Mouse (Mus musculus) WW6 (cell line): ENCODE results near the gene Gbx2.

Experiments
- DNase-seq: peaks from one replicate; pipeline ENCODE4 v3.0.0-alpha.2; 2013; ENCODE audit warnings: low read depth, low spot score

Gbx2 gene

DNA sequence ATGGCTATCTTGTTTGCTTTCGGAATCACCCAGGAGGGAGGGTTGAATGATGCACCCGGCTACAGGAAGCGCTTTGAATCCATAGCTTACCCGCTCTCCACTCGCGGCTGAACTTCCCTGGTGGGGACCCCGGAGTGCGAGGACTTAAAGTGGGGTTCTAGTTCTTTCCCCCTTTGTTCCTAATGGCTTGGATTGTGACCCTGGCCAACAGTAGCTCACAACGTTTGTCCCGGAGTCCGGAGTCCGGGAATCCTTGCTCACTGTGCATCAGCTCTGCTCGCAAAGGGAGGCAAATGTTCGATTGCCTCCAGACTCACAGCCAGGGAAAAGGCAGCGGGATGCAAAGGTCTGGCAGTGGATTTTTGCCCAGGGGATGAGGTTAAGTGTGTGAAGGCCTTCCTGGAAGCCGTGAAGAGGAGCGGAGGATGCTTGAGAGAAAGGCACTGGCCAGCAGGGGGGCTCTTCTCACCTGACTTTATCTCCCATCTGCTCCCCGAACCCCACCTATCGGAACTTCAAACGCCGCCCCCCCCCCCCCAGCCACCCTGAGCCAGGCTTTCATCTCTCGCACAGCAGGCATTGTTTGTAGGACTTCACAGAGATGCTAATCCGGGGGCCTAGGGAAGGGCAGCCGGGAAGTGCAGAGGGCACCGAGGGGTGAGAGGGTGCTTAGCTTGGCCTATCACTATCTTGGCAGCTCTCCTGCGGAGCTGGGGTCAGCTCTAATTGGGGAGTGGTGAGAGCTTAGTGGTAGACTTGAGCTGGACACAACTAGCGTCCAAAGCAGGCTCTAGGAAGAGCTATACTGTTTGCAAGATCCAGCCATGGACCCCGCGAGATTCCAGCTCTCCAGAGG, 4.7 kb upstream of the Gbx2 start:
- no peak for DNase-seq

DNA sequence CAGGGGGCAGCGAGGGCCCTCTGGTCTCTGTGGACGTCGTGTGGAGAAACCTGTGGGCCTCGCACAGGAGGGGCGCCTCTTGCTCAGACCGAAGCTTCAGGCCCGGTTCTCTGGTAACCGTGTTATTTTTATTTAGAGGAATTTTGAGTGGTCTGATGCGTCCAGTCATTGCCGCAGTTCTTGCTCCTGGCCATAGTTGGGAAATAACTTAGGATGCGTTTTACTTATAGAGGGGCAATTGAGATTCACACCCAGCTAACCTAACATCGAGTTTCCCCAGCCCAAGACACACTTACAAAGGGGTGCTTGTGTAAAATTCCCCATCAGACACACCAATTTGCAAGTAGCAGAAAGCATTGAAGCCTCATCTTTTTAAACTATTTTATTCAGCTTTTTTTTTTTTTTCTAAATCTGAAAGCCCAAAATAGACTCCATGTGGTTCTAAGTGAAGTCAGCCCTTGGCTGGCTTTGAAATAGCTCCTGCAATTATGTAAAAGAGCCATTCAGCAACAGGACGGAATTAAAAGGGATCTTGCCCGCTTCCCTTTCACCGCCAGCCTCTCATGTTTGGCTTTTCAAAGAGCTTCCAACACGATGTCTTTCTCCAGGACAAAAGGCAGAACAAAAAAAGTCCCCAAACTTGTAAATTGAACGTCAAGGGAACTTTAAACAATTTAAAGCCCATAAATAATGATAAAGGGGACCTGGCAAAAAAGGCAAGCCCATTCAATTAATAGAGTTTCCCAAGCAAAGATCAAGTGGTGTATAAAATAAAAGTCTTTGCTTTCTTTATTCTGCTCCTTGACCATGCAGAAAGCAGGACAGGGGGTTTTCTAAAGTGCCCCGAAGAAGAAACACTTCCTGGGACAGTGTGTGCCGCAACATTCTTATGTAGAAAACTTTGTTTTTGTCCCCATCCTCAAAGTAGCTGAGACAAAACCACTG, 3.6 kb upstream of the Gbx2 start:
- no peak for DNase-seq

DNA sequence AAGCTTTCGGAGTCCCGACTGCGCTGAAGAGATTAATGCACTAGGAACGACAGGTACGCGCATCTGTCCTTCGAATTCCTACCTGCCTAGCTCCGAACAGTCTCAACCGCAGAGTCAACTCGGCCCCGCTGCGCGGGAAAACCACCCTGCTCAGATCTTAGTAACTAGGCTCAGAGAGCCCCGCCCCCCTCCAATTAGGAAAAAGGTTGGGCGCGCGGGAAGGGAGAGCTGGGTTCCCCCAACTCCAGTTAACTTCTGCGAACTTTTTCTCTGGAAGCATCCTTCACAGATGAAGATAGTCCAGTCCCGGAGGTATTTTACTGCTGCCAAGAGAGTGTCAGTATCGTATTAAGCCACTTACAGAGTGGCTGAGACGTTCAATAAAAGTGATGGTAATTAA, 2.8 kb upstream of the Gbx2 start:
- no peak for DNase-seq

DNA sequence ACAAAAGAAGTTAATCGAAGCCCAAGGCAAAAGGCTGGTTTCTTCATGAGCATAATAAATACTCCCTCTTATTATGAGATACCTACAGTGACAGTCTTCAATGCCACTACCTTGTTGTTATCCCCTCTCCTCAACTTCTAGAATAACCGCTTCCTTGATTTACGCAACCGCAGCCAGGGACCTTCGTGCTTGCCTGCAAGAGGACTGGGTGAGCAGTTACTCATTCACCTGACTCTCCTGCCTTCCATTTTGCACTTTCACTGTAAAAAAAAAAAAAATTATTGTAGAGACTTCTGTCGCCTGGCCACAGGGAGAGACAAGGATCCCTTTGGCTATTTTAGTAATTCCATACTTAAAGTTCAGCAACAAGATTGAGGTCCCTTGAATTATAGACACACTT, 2.0 kb upstream of the Gbx2 start:
- DNase-seq: no peak

DNA sequence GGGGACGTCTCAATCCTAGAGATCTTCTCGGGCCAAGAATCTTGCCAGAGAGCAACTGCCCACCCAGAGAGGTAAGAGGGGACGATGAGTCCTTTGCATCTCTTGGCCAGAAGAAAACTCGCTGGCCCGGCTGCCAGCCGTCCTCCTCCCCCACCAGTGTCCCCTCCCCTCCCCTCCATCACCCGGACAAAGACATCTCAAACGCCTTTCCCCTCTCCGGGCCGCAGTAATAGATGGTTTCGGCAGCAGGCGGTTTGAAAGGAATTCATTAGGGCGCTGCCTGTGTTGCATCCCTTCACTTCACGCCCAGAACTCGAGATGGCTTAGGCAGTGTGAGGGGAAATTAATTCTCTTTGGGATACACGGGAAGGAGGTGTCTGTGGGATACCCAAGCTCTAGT, 1.6 kb upstream of the Gbx2 start:
- DNase-seq: no peak

DNA sequence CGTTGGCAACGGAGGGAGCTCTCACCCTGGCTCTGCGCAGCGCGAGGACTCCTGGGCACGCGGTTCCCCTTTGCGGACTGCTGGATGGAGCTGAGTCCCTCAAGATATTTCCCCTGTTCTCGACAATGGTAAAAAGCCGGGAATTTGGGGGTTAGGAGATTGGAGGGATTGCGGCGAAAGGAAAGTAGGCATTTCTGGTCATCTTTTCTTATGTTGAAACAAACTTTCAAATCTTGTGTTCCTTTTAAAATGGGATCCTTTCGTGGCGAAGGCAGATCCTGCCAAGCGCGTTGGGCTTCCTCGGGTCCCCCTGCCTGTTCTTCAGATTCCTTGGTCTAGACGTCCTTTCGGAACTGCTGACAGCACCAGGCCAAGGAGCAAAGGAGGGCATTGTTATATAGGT, 1.0 kb upstream of the Gbx2 start:
- no peak for DNase-seq

DNA sequence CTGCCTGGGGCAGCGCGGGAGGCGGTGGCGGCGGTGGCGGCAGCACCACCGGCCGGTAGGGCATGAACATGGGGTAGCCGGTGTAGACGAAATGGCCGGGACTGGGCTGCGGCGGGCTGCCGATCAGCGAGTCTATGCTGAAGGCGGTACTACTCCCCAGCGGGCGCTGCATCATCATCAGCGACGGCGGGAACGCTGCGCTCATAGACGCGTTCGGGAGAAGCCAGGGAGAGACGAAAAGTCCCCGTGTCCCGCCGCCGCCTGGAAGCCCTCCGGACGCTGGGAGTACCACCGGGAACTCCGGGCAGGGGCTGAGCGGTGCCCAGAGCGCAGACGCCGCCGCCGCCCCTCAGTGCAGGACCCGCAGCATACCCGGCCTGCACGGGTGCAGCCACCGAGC, 428 bp downstream of the Gbx2 start:
- no peak for DNase-seq

DNA sequence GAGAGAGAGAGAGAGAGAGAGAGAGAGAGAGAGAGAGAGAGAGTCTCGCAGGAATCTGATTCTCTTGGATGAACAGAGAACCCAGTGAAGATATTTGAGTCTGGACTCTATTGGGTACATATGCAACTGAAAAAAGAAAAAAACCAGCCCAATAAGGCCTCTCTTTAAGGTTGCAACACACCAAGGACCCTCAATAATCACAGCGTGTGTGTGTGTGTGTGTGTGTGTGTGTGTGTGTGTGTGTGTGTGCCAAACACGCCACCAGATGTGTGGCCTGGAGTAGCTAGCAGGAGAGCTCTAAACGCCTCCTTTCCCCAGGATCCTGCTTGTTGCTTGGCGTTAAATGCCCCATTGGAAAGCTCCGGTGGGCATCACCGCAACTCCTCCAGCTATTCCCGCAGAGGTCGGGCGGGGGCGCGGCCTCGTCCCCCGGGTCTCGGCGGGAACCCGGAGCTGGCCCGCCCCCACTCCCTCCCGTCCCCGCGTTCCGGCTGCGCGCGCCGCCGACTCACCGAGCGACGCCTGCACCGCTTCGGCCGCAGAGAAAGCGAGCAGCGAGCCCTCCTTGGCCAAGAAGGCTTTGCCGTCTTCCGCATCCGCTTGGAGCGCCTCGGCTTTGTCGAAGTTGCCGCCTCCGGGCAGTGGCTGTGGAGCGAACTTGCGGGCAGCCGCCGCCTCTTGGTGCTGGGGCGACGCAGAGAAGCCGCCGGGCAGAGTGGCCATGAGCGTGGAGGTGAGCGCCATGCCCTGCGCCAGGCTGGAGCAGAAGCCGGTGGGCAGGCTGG, 1.1 kb downstream of the Gbx2 start:
- DNase-seq: no peak

DNA sequence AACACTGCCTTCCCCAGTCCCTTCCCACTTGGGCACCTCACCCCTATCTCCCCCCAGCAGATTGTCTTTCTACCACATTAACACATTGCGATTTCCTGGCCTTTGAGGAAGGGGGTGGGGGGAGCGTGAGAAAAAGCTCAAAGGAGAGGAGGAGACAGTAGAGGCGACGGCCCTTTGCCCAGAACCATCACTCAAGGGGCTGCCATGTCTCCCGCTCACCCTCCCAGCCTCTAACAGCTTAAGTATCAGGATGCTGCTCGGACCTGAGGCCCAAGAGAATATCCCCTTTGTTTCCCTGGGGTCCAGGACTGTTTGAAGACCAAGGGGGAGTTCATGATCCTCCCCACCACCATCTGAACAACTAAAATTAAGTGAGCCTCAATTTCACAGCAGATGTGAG, 1.8 kb downstream of the Gbx2 start:
- no peak for DNase-seq

DNA sequence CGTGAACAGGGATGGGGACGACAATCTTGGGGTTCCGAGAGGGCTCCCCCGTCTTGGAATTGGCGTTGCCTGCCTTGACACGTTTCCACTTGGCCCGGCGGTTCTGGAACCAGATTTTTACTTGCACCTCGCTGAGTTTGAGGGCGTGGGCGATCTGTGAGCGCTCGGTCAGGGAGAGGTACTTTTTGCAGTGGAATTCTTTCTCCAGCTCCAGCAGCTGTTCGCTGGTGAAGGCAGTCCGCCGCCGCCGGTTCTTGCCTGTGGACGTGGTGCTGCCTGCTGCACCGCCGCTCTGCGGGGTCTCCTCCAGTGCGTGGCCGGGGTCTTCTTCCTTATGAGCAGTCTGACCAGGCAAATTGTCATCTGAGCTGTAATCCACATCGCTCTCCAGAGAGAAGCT, 2.3 kb downstream of the Gbx2 start:
- DNase-seq: no peak

DNA sequence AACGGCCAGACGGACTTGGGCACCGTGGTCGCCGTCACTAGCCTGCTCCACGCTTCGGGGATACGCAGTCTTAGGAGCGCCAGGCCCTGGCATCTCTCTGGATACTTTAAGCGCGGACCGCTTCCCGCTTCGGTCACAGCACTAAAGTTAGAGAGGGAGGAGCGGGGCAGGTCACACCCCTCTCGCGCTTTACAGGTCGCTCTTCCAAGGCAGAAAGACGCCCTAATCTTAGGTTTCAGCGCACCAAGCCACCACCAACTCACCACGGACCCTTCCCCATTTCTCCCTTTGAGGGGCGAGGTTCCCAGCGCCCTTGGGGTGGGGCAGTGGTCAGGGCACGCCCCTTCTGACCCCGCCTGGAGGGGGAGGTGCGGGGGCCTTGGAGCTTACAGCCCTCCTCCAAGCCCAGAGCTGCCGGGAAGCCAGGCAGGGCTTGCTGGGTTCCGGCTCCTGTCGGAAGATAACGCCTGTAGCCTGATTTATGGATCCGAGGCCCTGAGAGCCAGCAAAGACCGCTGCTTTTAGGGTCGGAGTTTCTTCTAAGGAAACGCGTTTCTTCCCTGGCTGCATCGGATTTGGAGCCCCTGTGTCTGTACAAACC, 3.8 kb downstream of the Gbx2 start:
- DNase-seq: no peak

DNA sequence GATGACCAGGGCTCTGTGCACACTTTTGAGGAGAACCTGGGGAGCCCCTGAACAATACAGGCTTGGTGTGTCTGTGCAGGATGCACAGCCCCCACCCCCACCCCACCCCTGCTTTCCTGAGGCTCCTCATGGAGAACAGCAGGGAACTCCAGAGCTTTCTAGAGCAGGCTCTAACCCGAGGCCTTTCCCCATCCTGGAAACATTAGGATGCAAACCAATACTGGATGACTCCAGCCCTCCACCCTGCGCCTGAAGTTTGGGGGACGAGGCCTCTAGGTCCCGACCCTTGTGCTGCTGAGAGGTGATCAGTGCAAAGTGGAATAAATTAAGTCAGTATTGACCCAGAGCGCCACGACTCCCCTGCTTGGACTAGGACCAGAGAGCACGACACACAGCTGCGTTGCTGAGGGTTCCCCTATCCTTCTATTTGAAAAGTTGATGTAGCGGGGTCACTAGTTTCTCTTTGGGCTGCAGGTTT, 4.4 kb downstream of the Gbx2 start:
- no peak for DNase-seq

DNA sequence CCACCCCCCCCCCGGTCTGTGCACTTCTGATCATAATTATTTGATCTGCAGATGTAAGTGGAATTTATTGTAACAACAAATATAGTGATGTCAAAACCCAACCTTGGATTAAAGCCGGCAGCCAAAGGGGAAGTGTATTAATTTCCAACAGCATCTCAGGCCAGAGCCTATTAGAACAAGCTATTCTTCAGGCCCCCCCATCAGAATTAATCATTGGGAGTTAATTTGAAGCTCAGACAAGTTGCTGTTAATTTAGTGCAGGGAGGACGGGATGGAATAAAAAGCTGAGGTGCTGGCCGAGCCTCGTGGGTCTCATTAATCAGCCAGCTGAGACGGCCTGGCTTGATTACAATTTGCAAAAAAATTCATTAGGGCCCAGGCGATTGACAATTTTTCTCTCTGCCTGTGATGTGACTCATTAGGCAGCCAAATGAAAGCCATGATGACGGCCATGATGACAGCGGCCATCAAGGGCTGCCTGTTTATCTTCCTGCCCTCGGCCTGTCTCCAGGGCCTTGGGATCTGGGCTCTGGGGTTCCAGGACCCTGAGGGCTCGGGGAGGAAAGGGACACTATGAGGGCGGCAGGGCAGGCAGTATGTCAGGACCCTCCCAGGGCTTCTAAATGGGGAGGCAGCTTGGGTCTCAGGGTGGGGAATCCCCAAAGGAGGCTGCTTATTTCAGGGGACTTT, 5.3 kb downstream of the Gbx2 start:
- no peak for DNase-seq

DNA sequence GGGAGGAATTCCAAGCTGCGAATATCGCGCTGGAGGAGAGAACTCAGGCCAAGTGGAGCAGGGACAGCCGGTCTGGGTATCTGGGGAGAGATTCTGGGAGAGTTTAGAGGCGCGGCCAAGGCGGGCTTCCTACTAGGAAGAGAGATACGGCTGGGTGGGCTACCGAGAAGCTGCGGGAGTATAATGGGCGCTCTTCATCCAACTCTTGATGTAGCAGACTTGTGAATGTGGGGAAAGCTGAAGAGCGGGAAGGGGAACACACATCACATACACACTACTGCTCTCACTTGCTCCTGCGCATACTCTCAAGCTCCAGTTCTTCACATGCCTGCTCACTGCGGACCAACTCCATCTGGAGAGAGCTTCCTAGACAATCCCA, 7.3 kb downstream of the Gbx2 start:
- DNase-seq: no peak

DNA sequence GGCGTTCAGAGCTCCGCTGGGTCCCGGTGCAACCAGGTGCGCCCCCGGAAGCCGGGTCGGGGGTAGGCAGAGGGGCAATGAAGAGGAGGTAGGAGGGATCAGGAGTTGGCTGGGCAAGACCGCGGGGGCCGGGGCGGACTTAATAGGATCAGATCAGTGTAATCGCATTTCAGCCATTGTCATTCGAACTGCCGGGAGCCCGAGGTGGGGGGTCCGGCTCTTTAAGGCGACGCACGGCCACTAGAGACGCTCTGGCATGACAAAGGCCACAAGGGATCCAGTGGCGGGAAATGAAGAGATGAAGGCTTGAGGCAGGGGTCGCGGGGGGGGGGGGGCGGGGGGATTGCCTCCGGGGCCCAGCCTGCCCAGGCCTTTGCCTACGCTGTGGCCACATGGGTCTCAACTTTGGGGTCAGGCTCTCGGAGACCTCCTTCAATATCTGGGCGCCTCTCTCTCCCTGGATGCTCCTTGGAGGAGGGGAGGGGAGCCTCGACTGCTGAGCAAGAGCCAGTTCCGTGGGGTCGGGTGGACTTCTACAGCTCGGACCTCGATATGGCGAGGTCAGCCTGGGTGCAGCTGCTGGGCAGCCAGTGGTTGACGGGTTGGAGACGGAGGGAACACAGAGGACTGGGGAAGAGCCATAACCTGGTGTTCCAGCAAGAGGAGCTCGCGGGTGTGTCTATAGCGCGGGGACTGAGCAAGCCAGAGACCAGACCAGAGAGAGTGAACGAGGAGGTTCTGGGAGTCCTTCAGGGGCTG, 7.9 kb downstream of the Gbx2 start:
- DNase-seq: no peak

DNA sequence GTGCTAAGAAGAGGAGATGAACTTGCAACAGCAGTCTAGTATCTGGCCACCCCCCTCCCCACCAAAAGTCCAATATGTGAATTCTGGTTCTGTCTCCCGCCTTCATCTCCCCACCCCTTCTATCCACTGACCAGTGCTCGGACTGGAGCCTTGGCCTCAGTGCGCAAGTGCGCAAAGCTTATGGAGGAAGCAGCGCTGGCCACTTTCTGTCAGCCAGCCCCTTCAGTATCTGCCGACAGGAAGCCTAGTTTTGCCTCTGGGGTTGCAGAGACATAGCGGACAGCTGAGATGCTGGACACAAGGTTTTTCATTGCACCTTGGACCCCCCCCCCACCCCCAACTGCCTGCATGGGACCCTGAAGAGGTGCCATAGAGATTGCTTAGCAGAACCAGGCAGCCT, 8.7 kb downstream of the Gbx2 start:
- no peak for DNase-seq

DNA sequence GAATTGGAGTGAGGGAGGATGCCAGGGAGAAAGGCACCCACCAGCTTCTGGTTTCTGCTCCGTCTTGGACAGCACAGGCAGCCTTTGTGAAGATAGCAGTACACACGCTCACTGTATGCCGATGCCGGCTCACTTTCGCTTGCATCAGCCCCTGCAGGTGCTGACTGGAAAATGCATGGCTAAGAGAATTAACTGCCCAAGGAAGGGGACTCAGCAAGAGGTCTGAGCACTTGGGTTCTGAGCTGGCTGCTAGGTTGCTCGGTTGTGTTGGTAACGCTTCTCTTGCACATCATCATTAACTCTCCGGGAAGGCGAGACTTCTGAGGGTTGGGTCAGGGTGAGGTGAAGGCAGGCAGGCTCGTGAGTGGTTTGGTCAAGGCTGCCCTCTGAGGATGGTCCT, 9.2 kb downstream of the Gbx2 start:
- DNase-seq: no peak

DNA sequence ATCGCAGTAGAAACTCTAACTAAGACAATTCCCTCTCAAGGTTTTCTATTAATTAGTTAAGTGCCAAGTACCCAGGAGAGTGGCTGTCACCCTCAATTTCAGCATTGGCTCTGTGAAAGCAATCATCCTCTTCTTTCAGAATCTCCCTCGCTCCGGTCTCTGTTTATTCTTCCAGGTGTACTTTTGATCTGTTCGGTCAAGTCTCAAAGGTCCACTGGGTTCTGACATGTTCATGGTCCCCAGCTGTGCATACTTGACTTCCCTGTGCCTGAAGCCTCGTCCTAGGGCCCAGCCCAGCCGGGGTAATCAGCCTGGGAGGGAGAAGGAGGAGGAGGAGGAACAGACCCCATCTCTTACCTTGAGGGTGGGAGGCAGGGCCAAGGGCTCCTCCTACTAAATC, 11.8 kb downstream of the Gbx2 start:
- no peak for DNase-seq

DNA sequence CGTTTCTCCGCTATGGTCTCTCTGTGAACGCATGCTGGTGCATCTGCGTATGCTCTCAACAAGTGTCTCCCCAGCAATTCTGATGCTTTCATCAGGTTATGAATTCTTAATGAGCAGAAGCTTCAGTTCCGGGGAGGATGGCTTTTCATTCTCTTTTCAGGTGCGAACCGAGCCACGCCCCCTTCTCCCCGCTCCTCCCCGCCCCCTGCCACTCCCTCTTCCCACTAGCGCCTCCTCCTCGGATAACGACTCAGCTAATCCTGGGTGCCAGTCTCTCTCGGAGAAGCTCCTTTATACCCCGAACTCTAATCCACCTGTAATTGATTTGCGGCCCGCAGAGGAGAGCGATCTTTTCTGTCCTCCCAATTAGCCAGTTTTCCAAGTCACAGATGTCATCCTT, 12.9 kb downstream of the Gbx2 start:
- DNase-seq: no peak

DNA sequence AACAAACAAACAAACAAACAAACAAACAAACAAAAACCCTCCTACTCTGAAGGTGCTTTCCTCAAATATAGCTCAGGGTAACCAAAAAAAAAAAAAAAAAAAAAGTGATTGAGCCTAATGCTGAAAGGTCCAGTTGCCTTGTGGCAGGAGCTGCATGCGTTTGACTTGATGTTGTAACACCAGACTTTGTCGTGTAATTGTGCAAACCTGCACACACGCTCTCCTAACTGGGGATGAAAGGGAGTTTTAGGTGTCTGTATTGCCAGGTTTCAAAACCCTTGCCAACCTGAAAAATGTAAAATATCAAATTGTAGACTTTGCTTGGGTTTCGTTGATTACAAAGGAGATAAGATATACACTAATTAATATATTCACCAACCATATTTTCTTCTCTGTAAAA, 17.4 kb downstream of the Gbx2 start:
- no peak for DNase-seq
